Mouse (Mus musculus) adrenal gland, postnatal 14 days (tissue): ENCODE measurements around the gene Ankra2. TPM values are rescaled to one million over a fixed set of nuclear protein-coding genes. Genes with fewer than 3 reads are reported as not detected.

ENCODE experiments used
- DNase-seq: peaks from one replicate; pipeline ENCODE4 v3.0.0; 2021; ENCODE audit warnings: mixed read lengths
- total RNA-seq: library from RNA; stranded (reverse); gene quantifications from 2 replicates; pipeline ENCODE4 v1.2.3, GENCODE M21; 2021

Gene Ankra2
- total RNA-seq, 1 experiment from 2014 or later = 22.0 TPM

GRCm38 (mm10) chr13:98291712-98292111, 28.8 kb downstream of the Ankra2 start:
- DNase-seq = no peak

- no peak for DNase-seq
Measured at GRCm38 (mm10) chr13:98296072-98296471, 33.2 kb downstream of the Ankra2 start.

- DNase-seq = no peak
Measured at GRCm38 (mm10) chr13:98297883-98298482, 35.1 kb downstream of the Ankra2 start.

GRCm38 (mm10) chr13:98298833-98299758, 36.2 kb downstream of the Ankra2 start:
- peak; percentile 84 for DNase-seq

GRCm38 (mm10) chr13:98305257-98305656, 42.4 kb downstream of the Ankra2 start:
- no peak for DNase-seq

GRCm38 (mm10) chr13:98306393-98306792, 43.5 kb downstream of the Ankra2 start:
- DNase-seq = no peak

DNA sequence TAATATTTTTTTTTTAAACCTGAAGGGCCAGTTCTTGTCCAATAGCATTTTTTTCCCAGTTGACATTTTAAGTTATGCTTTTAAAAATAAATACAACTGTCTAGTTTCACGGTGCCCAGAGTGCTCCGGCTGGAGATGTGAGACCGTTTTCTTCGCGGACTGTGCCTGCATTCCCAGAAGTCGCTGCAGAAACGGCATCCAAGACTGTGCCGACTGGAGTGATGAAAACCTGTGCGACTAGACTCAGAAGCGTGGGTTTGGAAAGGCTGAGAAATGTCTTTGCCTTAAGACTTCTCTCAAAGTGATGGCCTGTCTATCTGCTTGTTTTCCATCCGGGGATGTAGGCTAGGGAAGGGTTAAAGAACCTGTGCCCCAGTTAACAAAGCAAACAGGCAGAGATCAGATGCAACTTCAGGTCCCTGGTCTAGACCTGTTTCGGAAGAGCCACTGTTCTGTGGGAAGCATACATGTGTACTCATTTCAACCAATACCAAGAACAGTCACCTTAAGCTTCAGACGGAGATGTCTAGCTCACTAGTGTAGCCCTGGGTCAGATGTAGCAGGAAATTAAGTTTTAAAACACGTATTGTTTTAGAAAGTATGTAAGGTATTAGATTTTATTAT, 44.1 kb downstream of the Ankra2 start:
- DNase-seq = no peak

GRCm38 (mm10) chr13:98308004-98308403, 45.1 kb downstream of the Ankra2 start:
- DNase-seq = no peak

GRCm38 (mm10) chr13:98308724-98309123, 45.9 kb downstream of the Ankra2 start:
- DNase-seq = no peak

DNA sequence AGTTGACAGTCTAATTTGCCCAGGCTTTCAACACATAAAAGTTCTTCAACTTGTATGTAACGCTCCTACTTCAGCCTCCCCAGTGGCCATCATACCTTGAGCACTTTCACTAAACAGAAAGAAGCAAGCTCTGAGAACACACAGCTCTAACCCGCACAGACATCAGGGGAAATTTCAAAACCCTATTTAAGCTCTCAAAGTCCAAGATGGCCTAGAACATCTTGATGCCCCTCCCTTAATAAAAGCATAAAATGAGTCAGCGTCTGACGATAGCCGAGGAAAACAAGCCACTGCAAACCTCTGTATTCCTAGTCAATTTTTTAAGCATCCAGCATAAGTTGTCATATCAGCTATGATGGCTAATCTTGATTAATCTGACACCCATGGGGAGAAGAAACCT, 48.7 kb downstream of the Ankra2 start:
- no peak for DNase-seq

DNA sequence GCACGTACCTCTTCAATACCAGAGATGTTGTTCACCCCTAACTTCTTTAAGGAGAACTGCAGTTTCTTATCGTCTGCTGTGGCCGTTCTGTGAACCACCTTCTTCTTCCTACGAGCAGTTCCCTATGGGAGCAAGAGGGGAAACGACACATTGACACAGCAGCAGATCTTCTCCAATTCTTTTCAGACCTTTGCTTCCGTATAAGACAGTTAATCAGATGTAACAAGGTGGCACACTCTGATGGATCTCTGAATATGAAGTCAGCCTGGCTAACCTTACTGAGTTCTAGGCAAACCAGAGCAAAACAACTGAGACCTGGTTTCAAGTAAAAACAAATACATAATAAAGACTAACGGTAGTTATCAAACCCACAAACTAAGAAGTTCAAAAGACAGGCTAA, 50.8 kb downstream of the Ankra2 start:
- no peak for DNase-seq

DNA sequence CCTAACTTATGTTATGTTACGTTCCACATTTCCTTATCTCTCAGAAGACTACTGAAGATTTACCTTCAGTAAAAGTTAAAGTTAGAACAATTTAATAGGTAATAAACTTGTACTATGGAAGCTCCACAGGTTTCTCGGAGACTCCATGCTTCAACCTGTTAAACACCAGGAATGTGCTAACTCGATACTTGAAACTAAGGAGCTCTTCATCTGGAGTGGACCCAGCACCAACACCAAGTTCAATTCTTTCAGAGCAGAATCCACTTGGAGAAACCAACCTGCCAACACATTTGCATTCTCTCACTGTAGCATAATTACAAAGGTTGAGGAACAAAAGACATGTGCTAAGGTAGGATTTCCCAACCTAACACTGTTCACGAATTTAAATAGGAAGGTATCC, 52.2 kb downstream of the Ankra2 start:
- no peak for DNase-seq

DNA sequence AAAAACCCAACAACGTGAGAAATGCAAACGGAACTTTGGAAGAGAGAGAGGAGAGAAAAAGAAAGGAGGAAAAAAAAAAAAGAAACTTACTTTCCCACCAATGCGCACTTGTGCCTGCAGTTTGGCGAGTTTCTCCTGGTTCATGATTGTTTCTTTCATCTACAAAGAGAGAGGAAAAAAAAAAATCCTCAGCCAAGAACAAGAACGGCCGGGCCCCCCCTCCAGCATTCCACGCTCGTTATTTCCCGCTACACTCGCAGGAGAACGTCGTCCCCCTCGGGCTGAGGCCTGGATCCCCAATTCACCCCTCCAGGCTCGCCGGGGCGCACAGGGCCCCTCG, 53.2 kb downstream of the Ankra2 start:
- no peak for DNase-seq

DNA sequence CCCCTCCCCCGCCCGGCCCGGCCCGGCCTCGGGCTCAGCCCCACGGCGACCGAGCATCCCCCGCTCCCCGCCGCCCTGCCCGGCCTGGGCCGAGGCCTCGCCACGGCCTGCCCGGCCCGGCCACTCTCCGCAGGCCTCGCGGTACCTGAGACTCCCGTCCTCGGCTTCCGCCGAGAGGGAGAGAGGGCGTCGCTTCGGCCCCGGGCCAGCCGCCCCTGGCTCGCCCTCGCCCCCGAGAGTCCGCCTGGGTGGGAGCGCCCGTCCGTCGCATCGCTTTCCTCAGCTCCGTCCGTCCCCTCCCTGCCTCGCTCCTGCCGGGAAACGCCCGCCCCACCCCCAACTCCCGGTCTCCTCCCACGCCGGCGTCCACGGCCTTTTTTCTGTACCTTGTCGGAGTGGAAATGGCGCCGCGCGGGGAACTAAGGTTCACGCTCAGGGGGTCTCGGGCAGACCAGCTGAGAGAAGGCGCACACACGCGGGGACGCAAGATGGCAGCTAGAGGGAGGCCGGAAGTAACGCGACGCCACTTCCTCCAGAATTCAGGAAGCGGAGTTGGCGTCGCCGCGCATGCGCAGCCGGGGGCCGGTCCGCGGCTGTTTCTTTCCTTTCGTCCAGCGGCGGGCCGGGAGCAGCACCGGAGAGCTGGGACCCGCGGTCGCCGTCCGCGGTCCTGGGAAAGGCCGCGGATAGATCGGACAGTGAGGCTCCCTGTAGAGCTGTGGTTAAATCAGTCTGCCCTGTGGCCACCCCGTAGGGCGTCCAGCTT, 53.8 kb downstream of the Ankra2 start, which contains the start of gene Btf3:
Gene Btf3, minus strand, starts transcription at position 527 of the 766 bp plus-strand sequence.
- peak; percentile 97 for DNase-seq

GRCm38 (mm10) chr13:98317246-98317677, 54.4 kb downstream of the Ankra2 start:
- peak; percentile 18 for DNase-seq

DNA sequence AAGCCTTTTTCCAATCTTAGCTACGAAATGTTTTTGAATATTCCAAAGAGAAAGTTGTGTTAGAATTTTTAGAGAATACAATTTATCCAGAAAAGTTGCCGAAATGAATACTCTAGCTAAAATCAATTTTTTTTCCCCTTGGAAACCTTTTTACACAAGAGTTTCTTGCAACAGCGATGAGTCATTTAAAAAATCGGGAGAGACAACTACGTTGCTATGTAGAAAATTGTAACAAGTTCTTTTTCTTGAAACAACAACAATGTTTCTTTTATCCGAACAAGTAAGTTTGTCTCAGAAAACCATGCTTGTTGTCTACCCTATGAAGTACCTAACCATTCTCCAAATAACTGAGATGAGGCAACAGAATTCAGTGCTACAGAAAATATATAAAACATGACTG, 55.0 kb downstream of the Ankra2 start:
- no peak for DNase-seq

Other genes with a start within 250 kb of the Ankra2 start
- 19.5 and 25.9 TPM in 2 replicates for gene Arhgef28, start 56.6 kb upstream of the Ankra2 start, total RNA-seq
- gene Utp15, start within 50 bp of the Ankra2 start, total RNA-seq = 15.7 and 19.0 TPM in 2 replicates
- not detected in 2 replicates for gene Gm21976, start 16.8 kb downstream of the Ankra2 start, total RNA-seq
- 364 and 430 TPM in 2 replicates for gene Btf3, start 53.9 kb downstream of the Ankra2 start, total RNA-seq
- gene Foxd1, start 91.2 kb downstream of the Ankra2 start, total RNA-seq = 0.75 and 0.82 TPM in 2 replicates
- gene Gm10320, start 228.9 kb downstream of the Ankra2 start, total RNA-seq = not detected in 2 replicates